Mouse (Mus musculus): Measurements from ENCODE around the gene Hdgfl2. TPM values are rescaled to one million over a fixed set of nuclear protein-coding genes. Genes with fewer than 3 reads are reported as not detected.
A peak's percentile ranks its signal among the peaks of the same experiment; 100 is the strongest.

Gene Hdgfl2
- polyA plus RNA-seq, 1 experiment from 2014 or later, result 27.7 TPM

- H3K4me3 ChIP-seq (ENCODE audit: low read depth, low read length), result peak overlapping the region; percentile 82
- no peaks in the 10 kb centered on the region for H3K27me3 ChIP-seq (ENCODE audit: insufficient read depth, low read length)
- peaks cover 10% of the 10 kb centered on the region for H3K36me3 ChIP-seq (replicated peaks; ENCODE audit: insufficient read depth, low read length)
- peaks cover 27% of the 10 kb centered on the region for H3K4me1 ChIP-seq (ENCODE audit: insufficient read depth)
- H3K4me2 ChIP-seq (ENCODE audit: low read depth, low read length), result peak overlapping the region; percentile 99
- H3K9me3 ChIP-seq (ENCODE audit: low read length), result no peaks in the 10 kb centered on the region
- peak overlapping the region; percentile 88 for H3K27ac ChIP-seq (ENCODE audit: low read depth)
- peak; percentile 38 for DNase-seq
- TF ChIP-seq EP300 (IDR thresholded peaks at IDR 0.05; ENCODE audit: low read depth) (no peak), CTCF (IDR thresholded peaks at IDR 0.05; ENCODE audit: low read depth) (no peak)
- WGBS (ENCODE audit: insufficient replicate concordance), result under 1% methylated on average over 11 of the region's 11 CpGs
- peak overlapping the region; percentile 91 for H3K9ac ChIP-seq (replicated peaks)
- no peak for ATAC-seq
Observed at GRCm38 (mm10) chr17:56079921-56080320, 487 bp downstream of the Hdgfl2 start.

GRCm38 (mm10) chr17:56080781-56081585 is 1.5 kb downstream of the Hdgfl2 start:
- Histone ChIP-seq H3K4me3 (ENCODE audit: low read depth, low read length) (peak overlapping the region; percentile 82), H3K27ac (ENCODE audit: low read depth) (no peak overlapping the region), H3K27me3 (ENCODE audit: insufficient read depth, low read length) (no peaks in the 10 kb centered on the region), H3K4me2 (ENCODE audit: low read depth, low read length) (peak overlapping the region; percentile 99), H3K9me3 (ENCODE audit: low read length) (no peaks in the 10 kb centered on the region), H3K4me1 (ENCODE audit: insufficient read depth) (peaks cover 20% of the 10 kb centered on the region), H3K9ac (replicated peaks) (peak overlapping the region; percentile 91), H3K36me3 (replicated peaks; ENCODE audit: insufficient read depth, low read length) (peaks cover 10% of the 10 kb centered on the region)
- ATAC-seq (no peak), DNase-seq (peak; percentile 38)
- 16% methylated on average over 8 of the region's 8 CpGs for WGBS (ENCODE audit: insufficient replicate concordance)
- TF ChIP-seq EP300 (IDR thresholded peaks at IDR 0.05; ENCODE audit: low read depth), result no peak
- TF ChIP-seq CTCF (IDR thresholded peaks at IDR 0.05; ENCODE audit: low read depth), result no peak

- ATAC-seq, result no peak
- no peaks in the 10 kb centered on the region for H3K9me3 ChIP-seq (ENCODE audit: low read length)
- no peak for DNase-seq
- H3K9ac ChIP-seq (replicated peaks), result no peak overlapping the region
- H3K4me2 ChIP-seq (ENCODE audit: low read depth, low read length), result no peak overlapping the region
- H3K27me3 ChIP-seq (ENCODE audit: insufficient read depth, low read length), result no peaks in the 10 kb centered on the region
- no peak overlapping the region for H3K27ac ChIP-seq (ENCODE audit: low read depth)
- H3K4me1 ChIP-seq (ENCODE audit: insufficient read depth), result no peaks in the 10 kb centered on the region
- no peak overlapping the region for H3K4me3 ChIP-seq (ENCODE audit: low read depth, low read length)
- WGBS (ENCODE audit: insufficient replicate concordance), result 94% methylated on average over 1 of the region's 1 CpGs
- TF ChIP-seq EP300 (IDR thresholded peaks at IDR 0.05; ENCODE audit: low read depth) (no peak), CTCF (IDR thresholded peaks at IDR 0.05; ENCODE audit: low read depth) (no peak)
- peaks cover 20% of the 10 kb centered on the region for H3K36me3 ChIP-seq (replicated peaks; ENCODE audit: insufficient read depth, low read length)
Observed at GRCm38 (mm10) chr17:56092312-56092711, 12.9 kb downstream of the Hdgfl2 start.

GRCm38 (mm10) chr17:56092794-56093193 is 13.4 kb downstream of the Hdgfl2 start:
- no peak for ATAC-seq
- H3K9me3 ChIP-seq (ENCODE audit: low read length), result no peaks in the 10 kb centered on the region
- H3K36me3 ChIP-seq (replicated peaks; ENCODE audit: insufficient read depth, low read length), result peaks cover 23% of the 10 kb centered on the region
- no peak overlapping the region for H3K4me2 ChIP-seq (ENCODE audit: low read depth, low read length)
- 96% methylated on average over 1 of the region's 1 CpGs for WGBS (ENCODE audit: insufficient replicate concordance)
- DNase-seq, result no peak
- TF ChIP-seq EP300 (IDR thresholded peaks at IDR 0.05; ENCODE audit: low read depth) (no peak), CTCF (IDR thresholded peaks at IDR 0.05; ENCODE audit: low read depth) (no peak)
- no peaks in the 10 kb centered on the region for H3K4me1 ChIP-seq (ENCODE audit: insufficient read depth)
- no peaks in the 10 kb centered on the region for H3K27me3 ChIP-seq (ENCODE audit: insufficient read depth, low read length)
- H3K27ac ChIP-seq (ENCODE audit: low read depth), result no peak overlapping the region
- no peak overlapping the region for H3K4me3 ChIP-seq (ENCODE audit: low read depth, low read length)
- H3K9ac ChIP-seq (replicated peaks), result no peak overlapping the region

- no peak for ATAC-seq
- H3K27ac ChIP-seq (ENCODE audit: low read depth), result no peak overlapping the region
- H3K36me3 ChIP-seq (replicated peaks; ENCODE audit: insufficient read depth, low read length), result peaks cover 48% of the 10 kb centered on the region
Observed at GRCm38 (mm10) chr17:56096883-56097282, 17.4 kb downstream of the Hdgfl2 start.

GRCm38 (mm10) chr17:56098180-56098579 is 18.7 kb downstream of the Hdgfl2 start:
- Histone ChIP-seq H3K4me2 (ENCODE audit: low read depth, low read length) (no peak overlapping the region), H3K9me3 (ENCODE audit: low read length) (no peaks in the 10 kb centered on the region), H3K9ac (replicated peaks) (no peak overlapping the region), H3K27me3 (ENCODE audit: insufficient read depth, low read length) (no peaks in the 10 kb centered on the region), H3K4me3 (ENCODE audit: low read depth, low read length) (no peak overlapping the region), H3K27ac (ENCODE audit: low read depth) (no peak overlapping the region), H3K36me3 (replicated peaks; ENCODE audit: insufficient read depth, low read length) (peaks cover 53% of the 10 kb centered on the region), H3K4me1 (ENCODE audit: insufficient read depth) (no peaks in the 10 kb centered on the region)
- WGBS (ENCODE audit: insufficient replicate concordance), result 86% methylated on average over 8 of the region's 8 CpGs
- no peak for ATAC-seq
- TF ChIP-seq CTCF (IDR thresholded peaks at IDR 0.05; ENCODE audit: low read depth) (no peak), EP300 (IDR thresholded peaks at IDR 0.05; ENCODE audit: low read depth) (no peak)
- no peak for DNase-seq

More at GRCm38 (mm10) chr17:56096883-56097282, 17.4 kb downstream of the Hdgfl2 start:
- no peaks in the 10 kb centered on the region for H3K9me3 ChIP-seq (ENCODE audit: low read length)
- H3K4me2 ChIP-seq (ENCODE audit: low read depth, low read length), result no peak overlapping the region
- H3K4me3 ChIP-seq (ENCODE audit: low read depth, low read length), result no peak overlapping the region
- no peaks in the 10 kb centered on the region for H3K4me1 ChIP-seq (ENCODE audit: insufficient read depth)
- no peak for DNase-seq
- no peak overlapping the region for H3K9ac ChIP-seq (replicated peaks)
- no peaks in the 10 kb centered on the region for H3K27me3 ChIP-seq (ENCODE audit: insufficient read depth, low read length)
- no peak for TF ChIP-seq EP300 (IDR thresholded peaks at IDR 0.05; ENCODE audit: low read depth)
- no peak for TF ChIP-seq CTCF (IDR thresholded peaks at IDR 0.05; ENCODE audit: low read depth)
- WGBS (ENCODE audit: insufficient replicate concordance), result 85% methylated on average over 12 of the region's 12 CpGs

Measured in liver, postnatal 0 days (tissue).